Mouse (Mus musculus) lung, postnatal 0 days (tissue): ENCODE measurements around the gene Ino80b.

Experiments used
- CTCF ChIP-seq: IDR thresholded peaks from 2 replicates; pipeline ENCODE4 v1.5.1; 2016; ENCODE audit warnings: antibody characterized with exemption, mild to moderate bottlenecking
- EP300 ChIP-seq: IDR thresholded peaks from 2 replicates; pipeline ENCODE4 v1.6.1; 2016; ENCODE audit warnings: antibody characterized with exemption, mild to moderate bottlenecking, control low read depth

GRCm38 (mm10) chr6:83101316-83101687, 23.9 kb downstream of the Ino80b start, which contains the start of the genes Ccdc142 and Gm42688:
- TF ChIP-seq EP300 = no peak
- TF ChIP-seq CTCF = peak; percentile 79
